In the genomic region with DNA sequence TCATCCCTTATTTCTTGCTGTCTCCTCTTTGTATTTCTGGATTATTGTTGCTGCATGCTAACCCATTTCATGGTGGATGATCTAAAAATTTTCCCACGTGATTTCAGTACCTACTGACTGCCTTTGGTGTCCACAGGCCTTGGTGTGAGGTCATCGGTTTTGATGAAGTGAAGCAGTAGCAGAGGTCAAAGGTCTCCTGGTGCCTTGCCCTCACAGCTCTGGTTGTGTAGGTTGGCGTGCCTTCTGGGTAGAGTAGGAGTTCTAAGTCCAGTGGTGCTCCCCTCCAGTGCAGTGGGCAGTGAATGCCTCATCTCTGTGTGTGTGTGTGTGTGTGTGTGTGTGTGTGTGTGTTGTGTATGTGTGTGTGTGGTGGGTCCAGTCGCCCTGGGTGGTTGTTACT, we compare ENCODE assay signal across 14 mouse cellular contexts.
"Had no signal": no experiment of that assay in that cellular context is flagged by ENCODE, and none has a peak within 500 bp of the region (broad histone marks: within the 10 kb centered on the region; RNA-seq: fewer than 3 reads in every experiment).

No protein-coding gene starts in this region.

- DNase-seq: lung, embryonic 14.5 days; lung, postnatal 10 days; right cerebral cortex, postnatal 14 days; thymus, adult 2 months; thymus, postnatal 25 days had no signal

- H3K4me1 ChIP-seq: intestine, embryonic 15.5 days; limb, embryonic 15.5 days; liver, embryonic 15.5 days; midbrain, embryonic 12.5 days; stomach, embryonic 15.5 days had no signal

- H3K27me3 ChIP-seq: intestine, embryonic 15.5 days; limb, embryonic 15.5 days; liver, embryonic 15.5 days; megakaryocyte, embryonic 14.5 days; midbrain, embryonic 12.5 days; stomach, embryonic 15.5 days had no signal

- H3K9me3 ChIP-seq: intestine, embryonic 15.5 days; limb, embryonic 15.5 days; liver, embryonic 15.5 days; midbrain, embryonic 12.5 days; stomach, embryonic 15.5 days had no signal

- ATAC-seq: intestine, embryonic 15.5 days had no signal

- H3K4me2 ChIP-seq: hindbrain, embryonic 14.5 days; intestine, embryonic 15.5 days; limb, embryonic 15.5 days; liver, embryonic 15.5 days; lung, embryonic 14.5 days; midbrain, embryonic 12.5 days; stomach, embryonic 15.5 days had no signal

- H3K27ac ChIP-seq: hindbrain, embryonic 14.5 days; intestine, embryonic 15.5 days; left cerebral cortex, adult 2 months; limb, embryonic 15.5 days; liver, embryonic 15.5 days; macrophage; midbrain, embryonic 12.5 days; stomach, embryonic 15.5 days had no signal

- H3K4me3 ChIP-seq: intestine, embryonic 15.5 days; left cerebral cortex, adult 2 months; limb, embryonic 15.5 days; liver, embryonic 15.5 days; megakaryocyte, embryonic 14.5 days; midbrain, embryonic 12.5 days; stomach, embryonic 15.5 days had no signal

- H3K9ac ChIP-seq: hindbrain, embryonic 14.5 days; intestine, embryonic 15.5 days; limb, embryonic 15.5 days; liver, embryonic 15.5 days; lung, embryonic 14.5 days; midbrain, embryonic 12.5 days; stomach, embryonic 15.5 days had no signal
